Mouse (Mus musculus): ENCODE measurements around the gene Dmrt2. TPM values are rescaled to one million over a fixed set of nuclear protein-coding genes. Genes with fewer than 3 reads are reported as not detected.

Dmrt2 gene
- polyA plus RNA-seq, 1 experiment from 2014 or later: 0.09 TPM

DNA sequence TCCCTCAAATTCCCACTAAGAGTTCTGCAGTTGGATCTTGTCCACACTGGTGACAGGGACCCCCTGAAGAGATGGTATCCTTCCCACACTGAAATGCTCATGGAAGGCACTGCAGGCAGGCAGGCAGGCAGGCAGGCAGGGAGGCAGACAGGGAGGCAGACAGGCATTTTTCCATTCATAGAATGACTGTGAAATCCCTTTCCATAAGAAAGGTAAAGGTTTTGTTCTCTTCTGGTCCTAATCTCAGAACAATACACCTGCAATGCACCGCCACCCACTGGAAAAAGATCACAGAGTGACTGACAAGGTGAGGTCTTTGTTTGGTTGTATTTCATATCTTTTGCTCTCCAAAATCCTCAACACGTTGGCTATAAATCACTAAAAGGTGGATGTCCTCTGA lies 42.7 kb downstream of the Dmrt2 start:
- H3K4me2 ChIP-seq: no peak overlapping the region
- no peaks in the 10 kb centered on the region for H3K27me3 ChIP-seq
- 68% methylated on average over 2 of the region's 2 CpGs for WGBS
- no peak overlapping the region for H3K9ac ChIP-seq
- H3K4me1 ChIP-seq (replicated peaks): no peaks in the 10 kb centered on the region
- no peaks in the 10 kb centered on the region for H3K36me3 ChIP-seq
- H3K9me3 ChIP-seq: no peaks in the 10 kb centered on the region
- no peak overlapping the region for H3K27ac ChIP-seq
- no peak for ATAC-seq (ENCODE audit: low FRiP score)
- H3K4me3 ChIP-seq: no peak overlapping the region

DNA sequence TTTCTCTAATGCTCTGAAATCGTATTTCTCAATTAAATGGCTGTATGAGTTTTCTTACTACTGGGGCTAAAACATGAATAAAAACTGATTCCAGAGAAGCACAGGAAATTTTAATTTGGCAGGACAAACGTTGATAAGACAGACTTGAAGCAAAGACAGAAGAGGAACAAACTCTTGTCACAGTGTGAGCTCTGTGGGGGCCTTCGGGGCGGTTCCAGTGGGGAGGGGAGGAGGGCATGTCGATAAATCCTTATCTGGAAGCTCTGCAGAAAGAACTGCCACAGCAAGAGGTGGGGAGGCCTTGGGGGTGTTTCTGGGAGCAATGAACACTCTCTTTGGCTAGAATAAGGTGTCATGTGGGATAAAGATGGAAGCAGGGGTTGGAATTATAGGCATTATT lies 50.4 kb downstream of the Dmrt2 start:
- no peak overlapping the region for H3K27ac ChIP-seq
- no peak overlapping the region for H3K4me3 ChIP-seq
- no peaks in the 10 kb centered on the region for H3K9me3 ChIP-seq
- no peak overlapping the region for H3K4me2 ChIP-seq
- no peak overlapping the region for H3K9ac ChIP-seq
- ATAC-seq (ENCODE audit: low FRiP score): no peak
- WGBS: 64% methylated on average over 5 of the region's 5 CpGs
- H3K36me3 ChIP-seq: no peaks in the 10 kb centered on the region
- H3K27me3 ChIP-seq: no peaks in the 10 kb centered on the region; the same call in 1 of the 2 replicates
- no peaks in the 10 kb centered on the region for H3K4me1 ChIP-seq (replicated peaks)

Other genes starting within 250 kb of the Dmrt2 start
- not detected in 2 replicates for gene Dmrt1, start 166.8 kb upstream of the Dmrt2 start, polyA plus RNA-seq (2015; fragmentation: Nextera tagmentation; extraction: Ambion mirVana)
- 0.32 and 0.54 TPM in 2 replicates for gene Dmrt3, start 62.1 kb upstream of the Dmrt2 start, polyA plus RNA-seq (2015; fragmentation: Nextera tagmentation; extraction: Ambion mirVana)

Data from hindbrain, embryonic 13.5 days (tissue).